Mouse (Mus musculus): ENCODE measurements around the gene Ifnlr1.

- TF ChIP-seq CTCF (conservative IDR thresholded peaks at IDR 0.05 in 1 of 2, IDR thresholded peaks at IDR 0.05 in 1 of 2; ENCODE audit: low read depth in 2 of 2, low read length in 2 of 2) (no peak), EP300 (IDR thresholded peaks at IDR 0.05; ENCODE audit: low read length) (no peak), MAX (IDR thresholded peaks at IDR 0.05; ENCODE audit: low read length) (no peak), RAD21 (IDR thresholded peaks at IDR 0.05; ENCODE audit: low read depth, low read length) (no peak), ELF1 (IDR thresholded peaks at IDR 0.05; ENCODE audit: low read depth, low read length) (no peak), JUND (conservative IDR thresholded peaks at IDR 0.05; ENCODE audit: low read depth, low read length) (no peak), MAZ (IDR thresholded peaks at IDR 0.05; ENCODE audit: low read depth, low read length) (no peak), BHLHE40 (IDR thresholded peaks at IDR 0.05; ENCODE audit: low read depth, low read length) (no peak), IRF4 (IDR thresholded peaks at IDR 0.05; ENCODE audit: low read depth, low read length) (no peak), POLR2A (IDR thresholded peaks at IDR 0.05; ENCODE audit: low read depth, low read length) (no peak), MAFK (IDR thresholded peaks at IDR 0.05; ENCODE audit: insufficient replicate concordance, low read length) (no peak)
Measured at GRCm38 (mm10) chr4:135752779-135753164, 66.7 kb downstream of the Ifnlr1 start.

All from CH12.LX (cell line).